Mouse (Mus musculus): ENCODE results near the gene Serpinb9c. TPM values are rescaled to one million over a fixed set of nuclear protein-coding genes. Genes with fewer than 3 reads are reported as not detected.
"Not testable (repeated sequence)": the region's sequence is repeated elsewhere in the genome, so short reads cannot be mapped to it uniquely, and the experiment has no call there.

Gene Serpinb9c
- not detected in 2 replicates for total RNA-seq (2017)

GRCm38 (mm10) chr13:33159642-33160041, at the start of gene Serpinb9c:
Serpinb9c (minus strand) TSS chr13:33159742.
- no peak for ATAC-seq (ENCODE audit: extremely low read depth, insufficient number of reproducible peaks, low FRiP score, poor library complexity, severe bottlenecking)

- no peak for ATAC-seq (ENCODE audit: extremely low read depth, insufficient number of reproducible peaks, low FRiP score, poor library complexity, severe bottlenecking)
These were observed 40.2 kb upstream of the Serpinb9c start for GRCm38 (mm10) chr13:33199740-33200139.

GRCm38 (mm10) chr13:33192659-33193058, 33.1 kb upstream of the Serpinb9c start, which contains the start of gene Serpinb9d:
Serpinb9d (plus strand) TSS chr13:33192959.
- ATAC-seq (ENCODE audit: extremely low read depth, insufficient number of reproducible peaks, low FRiP score, poor library complexity, severe bottlenecking), result no peak

- ATAC-seq (ENCODE audit: extremely low read depth, insufficient number of reproducible peaks, low FRiP score, poor library complexity, severe bottlenecking), result not testable (repeated sequence)
These were observed 30.9 kb upstream of the Serpinb9c start for GRCm38 (mm10) chr13:33190486-33190885.

GRCm38 (mm10) chr13:33141435-33141834, 18.1 kb downstream of the Serpinb9c start:
- ATAC-seq (ENCODE audit: extremely low read depth, insufficient number of reproducible peaks, low FRiP score, poor library complexity, severe bottlenecking), result no peak

- no peak for ATAC-seq (ENCODE audit: extremely low read depth, insufficient number of reproducible peaks, low FRiP score, poor library complexity, severe bottlenecking)
These were observed 21.8 kb downstream of the Serpinb9c start for GRCm38 (mm10) chr13:33137717-33138116.

- ATAC-seq (ENCODE audit: extremely low read depth, insufficient number of reproducible peaks, low FRiP score, poor library complexity, severe bottlenecking), result no peak
These were observed 46.5 kb downstream of the Serpinb9c start for GRCm38 (mm10) chr13:33113054-33113453.

- ATAC-seq (ENCODE audit: extremely low read depth, insufficient number of reproducible peaks, low FRiP score, poor library complexity, severe bottlenecking), result no peak
These were observed 53.9 kb downstream of the Serpinb9c start for GRCm38 (mm10) chr13:33105626-33106025.

Other genes starting within 250 kb of the Serpinb9c start
- 2.8 and 3.5 TPM in 2 replicates for gene Serpinb6b, start 194.5 kb downstream of the Serpinb9c start, total RNA-seq (2017)
- 2.8 and 4.1 TPM in 2 replicates for gene Serpinb9, start 156.5 kb downstream of the Serpinb9c start, total RNA-seq (2017)
- 0.23 and 0.25 TPM in 2 replicates for gene Serpinb9b, start 132.3 kb downstream of the Serpinb9c start, total RNA-seq (2017)
- not detected in 2 replicates for gene Serpinb1b, start 81.2 kb downstream of the Serpinb9c start, total RNA-seq (2017)
- not detected in 2 replicates for gene Serpinb9d, start 33.2 kb upstream of the Serpinb9c start, total RNA-seq (2017)
- gene Serpinb9e, start 89.9 kb upstream of the Serpinb9c start, total RNA-seq (2017), result not detected in 2 replicates
- not detected in 2 replicates for gene Serpinb9f, start 164.3 kb upstream of the Serpinb9c start, total RNA-seq (2017)
- not detected in 2 replicates for gene Gm11397, start 236.0 kb upstream of the Serpinb9c start, total RNA-seq (2017)